Mouse (Mus musculus) bone marrow macrophage, adult 2 months (primary cell): ENCODE measurements at regions not wholly inside any gene's neighbourhood (a gene's known extent, or its start where the extent isn't known, plus 50 kb on each side); places are given as distances from the start of the nearest gene placed in this dataset.

Source experiments
- CTCF ChIP-seq: IDR thresholded peaks from 2 replicates; pipeline ENCODE4 v1.5.1; 2012; ENCODE audit warnings: low read depth, mild to moderate bottlenecking, low read length, moderate library complexity
- POLR2A ChIP-seq: IDR thresholded peaks from 2 replicates; pipeline ENCODE4 v1.6.1; 2012; ENCODE audit warnings: mild to moderate bottlenecking, low read depth, low read length, borderline replicate concordance

GRCm38 (mm10) chr7:116995770-116996169, 385.0 kb upstream of the Xylt1 start:
- TF ChIP-seq CTCF: no peak
- no peak for TF ChIP-seq POLR2A
